Mouse (Mus musculus) midbrain, embryonic 14.5 days (tissue): ENCODE results near the gene Olfr809. TPM values are rescaled to one million over a fixed set of nuclear protein-coding genes. Genes with fewer than 3 reads are reported as not detected.

ENCODE experiments used
- microRNA-seq: library from miRNA; unstranded; fragments of <30 nt; microRNA quantifications from one replicate; pipeline ENCODE4, GENCODE M21; 2016
- polyA plus RNA-seq: library from polyadenylated mRNA; unstranded; fragments of >200 nt; fragmentation: Nextera tagmentation; extraction: Ambion mirVana; gene quantifications from 2 replicates; pipeline ENCODE4 v1.2.1, GENCODE M21; 2014

The Olfr809 gene
- polyA plus RNA-seq, 1 experiment from 2014 or later = not detected

Small RNA genes lying within 50 kb of the gene (microRNA-seq; reads per million reads assigned to microRNA genes)
- not detected for gene Gm24485

Other genes with a start within 250 kb of the Olfr809 start
- not detected in 2 replicates for gene Olfr792, start 235.5 kb upstream of the Olfr809 start, polyA plus RNA-seq
- gene Olfr794, start 207.0 kb upstream of the Olfr809 start, polyA plus RNA-seq = not detected in 2 replicates
- gene Olfr796, start 162.1 kb upstream of the Olfr809 start, polyA plus RNA-seq = not detected in 2 replicates
- gene Olfr798, start 146.7 kb upstream of the Olfr809 start, polyA plus RNA-seq = not detected in 2 replicates
- gene Olfr799, start 137.2 kb upstream of the Olfr809 start, polyA plus RNA-seq = not detected in 2 replicates
- not detected in 2 replicates for gene Olfr800, start 116.9 kb upstream of the Olfr809 start, polyA plus RNA-seq
- gene Olfr801, start 100.8 kb upstream of the Olfr809 start, polyA plus RNA-seq = not detected in 2 replicates
- gene Olfr802, start 86.5 kb upstream of the Olfr809 start, polyA plus RNA-seq = 0.04 TPM in 1 of 2 replicates, not detected in the other
- gene Olfr803, start 80.4 kb upstream of the Olfr809 start, polyA plus RNA-seq = not detected in 2 replicates
- not detected in 2 replicates for gene Olfr804, start 71.4 kb upstream of the Olfr809 start, polyA plus RNA-seq
- not detected in 2 replicates for gene Olfr805, start 45.3 kb upstream of the Olfr809 start, polyA plus RNA-seq
- gene Olfr806, start 32.7 kb upstream of the Olfr809 start, polyA plus RNA-seq = not detected in 2 replicates
- gene Olfr807, start 16.8 kb upstream of the Olfr809 start, polyA plus RNA-seq = not detected in 2 replicates
- not detected in 2 replicates for gene Olfr808, start 9.2 kb upstream of the Olfr809 start, polyA plus RNA-seq
- not detected in 2 replicates for gene Olfr810, start 20.3 kb downstream of the Olfr809 start, polyA plus RNA-seq
- gene Olfr811, start 29.8 kb downstream of the Olfr809 start, polyA plus RNA-seq = not detected in 2 replicates
- gene Olfr812, start 71.5 kb downstream of the Olfr809 start, polyA plus RNA-seq = not detected in 2 replicates
- gene Olfr813, start 80.7 kb downstream of the Olfr809 start, polyA plus RNA-seq = not detected in 2 replicates
- gene Olfr814, start 105.2 kb downstream of the Olfr809 start, polyA plus RNA-seq = not detected in 2 replicates
- not detected in 2 replicates for gene Olfr815, start 131.2 kb downstream of the Olfr809 start, polyA plus RNA-seq
- gene Olfr816, start 141.0 kb downstream of the Olfr809 start, polyA plus RNA-seq = not detected in 2 replicates
- not detected in 2 replicates for gene Olfr818, start 174.5 kb downstream of the Olfr809 start, polyA plus RNA-seq
- gene Olfr819, start 192.6 kb downstream of the Olfr809 start, polyA plus RNA-seq = not detected in 2 replicates
- not detected in 2 replicates for gene Olfr247, start 201.5 kb downstream of the Olfr809 start, polyA plus RNA-seq
- not detected in 2 replicates for gene Gm10310, start 210.4 kb downstream of the Olfr809 start, polyA plus RNA-seq
- gene Olfr820, start 238.0 kb downstream of the Olfr809 start, polyA plus RNA-seq = not detected in 2 replicates